Mouse (Mus musculus) testis, adult 2 months (tissue): ENCODE data around the gene Clec11a.

ENCODE experiments used
- CTCF ChIP-seq: fragments of 200-500 bp; IDR thresholded peaks from 2 replicates; pipeline ENCODE4 v1.5.1; 2012; ENCODE audit warnings: low read depth, mild to moderate bottlenecking, inconsistent platforms, low read length, moderate library complexity; ENCODE audit not compliant: control insufficient read depth, insufficient read depth, insufficient replicate concordance
- POLR2A ChIP-seq: fragments of 200-500 bp; IDR thresholded peaks from 2 replicates; pipeline ENCODE4 v1.6.1; 2012; ENCODE audit warnings: low read depth, mild to moderate bottlenecking, inconsistent platforms, low read length, moderate library complexity; ENCODE audit not compliant: control insufficient read depth

- no peak for TF ChIP-seq POLR2A
- TF ChIP-seq CTCF: no peak
Measured at GRCm38 (mm10) chr7:44268117-44268516, 38.6 kb downstream of the Clec11a start.
